Mouse (Mus musculus): ENCODE data around the gene Mlkl. TPM values are rescaled to one million over a fixed set of nuclear protein-coding genes. Genes with fewer than 3 reads are reported as not detected.

Gene Mlkl
- 5.8 TPM for polyA plus RNA-seq (2014; fragmentation: Illumina TruSeq; extraction: RNeasy Lipid Tissue Mini Kit (QIAGEN cat#74804); ENCODE audit: low read depth, low replicate concordance)

GRCm38 (mm10) chr8:111337890-111338347 is at the start of gene Mlkl:
TSS of gene Mlkl (minus strand) at chr8:111338177.

GRCm38 (mm10) chr8:111299821-111300568 is 38.0 kb downstream of the Mlkl start, which contains the start of gene Rfwd3:
TSS of gene Rfwd3 (minus strand) at chr8:111300222.

Other genes starting within 250 kb of the Mlkl start
- 23.4 TPM for gene Clec18a, start 245.8 kb downstream of the Mlkl start, polyA plus RNA-seq (2014; fragmentation: Illumina TruSeq; extraction: RNeasy Lipid Tissue Mini Kit (QIAGEN cat#74804); ENCODE audit: low read depth, low replicate concordance)
- gene Pdpr, start 243.5 kb downstream of the Mlkl start, polyA plus RNA-seq (2014; fragmentation: Illumina TruSeq; extraction: RNeasy Lipid Tissue Mini Kit (QIAGEN cat#74804); ENCODE audit: low read depth, low replicate concordance): 14.6 TPM
- gene Glg1, start 79.0 kb downstream of the Mlkl start, polyA plus RNA-seq (2014; fragmentation: Illumina TruSeq; extraction: RNeasy Lipid Tissue Mini Kit (QIAGEN cat#74804); ENCODE audit: low read depth, low replicate concordance): 49.2 TPM
- gene Rfwd3, start 38.0 kb downstream of the Mlkl start, polyA plus RNA-seq (2014; fragmentation: Illumina TruSeq; extraction: RNeasy Lipid Tissue Mini Kit (QIAGEN cat#74804); ENCODE audit: low read depth, low replicate concordance): 27.3 TPM
- 8.5 TPM for gene Fa2h, start 55.6 kb upstream of the Mlkl start, polyA plus RNA-seq (2014; fragmentation: Illumina TruSeq; extraction: RNeasy Lipid Tissue Mini Kit (QIAGEN cat#74804); ENCODE audit: low read depth, low replicate concordance)
- gene Wdr59, start 183.9 kb upstream of the Mlkl start, polyA plus RNA-seq (2014; fragmentation: Illumina TruSeq; extraction: RNeasy Lipid Tissue Mini Kit (QIAGEN cat#74804); ENCODE audit: low read depth, low replicate concordance): 9.7 TPM
- 40.9 TPM for gene Znrf1, start 197.9 kb upstream of the Mlkl start, polyA plus RNA-seq (2014; fragmentation: Illumina TruSeq; extraction: RNeasy Lipid Tissue Mini Kit (QIAGEN cat#74804); ENCODE audit: low read depth, low replicate concordance)